Mouse (Mus musculus): Measurements from ENCODE around the gene Ptp4a2.
"Not testable (repeated sequence)": the region's sequence is repeated elsewhere in the genome, so short reads cannot be mapped to it uniquely, and the experiment has no call there.

Ptp4a2 gene

DNA sequence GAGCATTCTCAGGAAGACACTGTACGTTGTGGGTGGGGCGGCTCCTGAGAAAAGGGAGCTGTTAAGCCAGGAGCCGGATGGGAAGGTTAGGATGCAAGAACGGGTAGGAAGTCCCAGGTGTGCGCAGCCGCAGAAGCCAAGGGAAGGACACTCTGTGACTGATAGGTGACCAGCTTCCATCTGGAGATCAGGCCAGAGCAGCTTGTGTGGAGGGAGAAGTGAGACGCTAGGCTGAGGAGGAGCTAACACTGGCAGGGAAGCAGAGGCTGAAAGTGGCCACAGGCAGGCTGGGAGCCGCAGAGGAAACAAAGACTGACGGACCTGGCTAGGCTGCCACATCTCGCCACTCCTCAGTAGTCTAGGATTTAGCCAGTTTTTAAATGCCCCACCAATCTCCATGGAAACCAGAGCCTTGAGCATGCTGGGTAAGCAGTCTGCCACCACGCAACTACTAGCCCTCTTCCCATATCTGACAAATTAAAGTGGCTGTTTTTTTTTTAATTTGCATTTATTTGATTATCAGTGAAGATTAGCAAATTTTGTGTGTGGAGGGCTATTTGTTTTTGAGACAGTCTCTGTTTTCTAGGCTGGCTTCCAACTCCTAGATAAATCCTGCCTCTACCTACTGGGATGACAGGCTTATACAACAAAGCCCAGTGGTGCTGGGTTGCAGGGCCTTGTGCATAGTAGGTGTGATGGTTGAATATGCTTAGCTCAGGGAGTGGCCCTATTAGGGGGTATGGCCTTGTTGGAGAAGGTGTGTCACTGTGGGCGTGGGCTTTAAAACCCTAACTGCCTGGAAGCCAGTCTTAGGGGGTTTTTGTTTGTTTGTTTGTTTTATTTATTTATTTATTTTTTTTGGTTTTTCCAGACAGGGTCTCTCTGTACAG, 73.3 kb downstream of the Ptp4a2 start:
- no peak for DNase-seq (ENCODE audit: low spot score)

GRCm38 (mm10) chr4:129889661-129890060, 78.6 kb downstream of the Ptp4a2 start:
- DNase-seq (ENCODE audit: low spot score) = no peak

DNA sequence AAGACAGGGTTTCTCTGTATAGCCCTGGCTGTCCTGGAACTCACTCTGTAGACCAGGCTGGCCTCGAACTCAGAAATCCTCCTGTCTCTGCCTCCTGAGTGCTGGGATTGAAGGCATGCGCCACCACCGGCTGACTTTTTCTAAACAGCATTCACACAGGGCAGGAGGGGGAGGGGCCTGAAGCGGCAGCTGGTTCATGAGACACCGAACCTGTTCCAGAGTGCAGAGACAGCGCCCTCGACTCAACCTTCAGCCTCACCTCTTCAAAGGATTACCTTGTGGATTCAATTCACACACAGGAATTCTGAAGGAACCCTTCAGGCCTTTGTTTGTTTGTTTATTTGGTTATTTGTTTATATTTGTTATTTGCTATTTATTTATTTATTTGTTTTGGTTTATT, 79.1 kb downstream of the Ptp4a2 start:
- no peak for DNase-seq (ENCODE audit: low spot score)

- no peak for DNase-seq (ENCODE audit: low spot score)
Measured at GRCm38 (mm10) chr4:129894861-129895260, 83.8 kb downstream of the Ptp4a2 start.

GRCm38 (mm10) chr4:129898815-129899214, 87.8 kb downstream of the Ptp4a2 start:
- DNase-seq (ENCODE audit: low spot score) = not testable (repeated sequence)

All from embryo, embryonic 10 days (tissue).